Mouse (Mus musculus): ENCODE data around the gene Tmem8. TPM values are rescaled to one million over a fixed set of nuclear protein-coding genes. Genes with fewer than 3 reads are reported as not detected.

Tmem8 gene
- polyA plus RNA-seq, 1 experiment from 2014 or later = 2.9 TPM

GRCm38 (mm10) chr17:26142796-26143195 is 29.7 kb downstream of the Tmem8 start:
- H3K4me3 ChIP-seq (ENCODE audit: low read depth, low read length) = no peak overlapping the region
- 86% methylated on average over 4 of the region's 4 CpGs for WGBS
- no peaks in the 10 kb centered on the region for H3K9me3 ChIP-seq (ENCODE audit: control insufficient read depth, low read depth, low read length)
- H3K9ac ChIP-seq (replicated peaks; ENCODE audit: low read depth, low read length) = no peak overlapping the region
- H3K27ac ChIP-seq (ENCODE audit: low read length) = no peak overlapping the region
- H3K4me2 ChIP-seq (replicated peaks; ENCODE audit: low read depth, low read length) = no peak overlapping the region
- ATAC-seq (ENCODE audit: insufficient number of reproducible peaks, insufficient read depth, low FRiP score, low read depth) = no peak
- H3K36me3 ChIP-seq (ENCODE audit: control insufficient read depth, insufficient read depth, low read length) = peaks cover 24% of the 10 kb centered on the region
- H3K4me1 ChIP-seq (ENCODE audit: control insufficient read depth, insufficient read depth, low read length) = peaks cover 12% of the 10 kb centered on the region; the same call in 1 of the 2 replicates
- no peaks in the 10 kb centered on the region for H3K27me3 ChIP-seq (ENCODE audit: control insufficient read depth, insufficient read depth, low read length)

- no peak for ATAC-seq (ENCODE audit: insufficient number of reproducible peaks, insufficient read depth, low FRiP score, low read depth)
- Histone ChIP-seq H3K4me3 (ENCODE audit: low read depth, low read length) (no peak overlapping the region), H3K9me3 (ENCODE audit: control insufficient read depth, low read depth, low read length) (no peaks in the 10 kb centered on the region), H3K36me3 (ENCODE audit: control insufficient read depth, insufficient read depth, low read length) (peaks cover 24% of the 10 kb centered on the region), H3K4me1 (ENCODE audit: control insufficient read depth, insufficient read depth, low read length) (peaks cover 10% of the 10 kb centered on the region; the same call in 1 of the 2 replicates), H3K27ac (ENCODE audit: low read length) (no peak overlapping the region), H3K9ac (replicated peaks; ENCODE audit: low read depth, low read length) (no peak overlapping the region), H3K27me3 (ENCODE audit: control insufficient read depth, insufficient read depth, low read length) (no peaks in the 10 kb centered on the region), H3K4me2 (replicated peaks; ENCODE audit: low read depth, low read length) (no peak overlapping the region)
- 93% methylated on average over 5 of the region's 5 CpGs for WGBS
These were observed 30.3 kb downstream of the Tmem8 start for GRCm38 (mm10) chr17:26143386-26143785.

GRCm38 (mm10) chr17:26149056-26149455 is 36.0 kb downstream of the Tmem8 start:
- H3K9ac ChIP-seq (replicated peaks; ENCODE audit: low read depth, low read length) = no peak overlapping the region
- H3K4me3 ChIP-seq (ENCODE audit: low read depth, low read length) = no peak overlapping the region
- no peak overlapping the region for H3K27ac ChIP-seq (ENCODE audit: low read length)
- no peaks in the 10 kb centered on the region for H3K9me3 ChIP-seq (ENCODE audit: control insufficient read depth, low read depth, low read length)
- H3K27me3 ChIP-seq (ENCODE audit: control insufficient read depth, insufficient read depth, low read length) = no peaks in the 10 kb centered on the region
- H3K36me3 ChIP-seq (ENCODE audit: control insufficient read depth, insufficient read depth, low read length) = peaks cover 20% of the 10 kb centered on the region
- 86% methylated on average over 2 of the region's 2 CpGs for WGBS
- no peak overlapping the region for H3K4me2 ChIP-seq (replicated peaks; ENCODE audit: low read depth, low read length)
- no peak for ATAC-seq (ENCODE audit: insufficient number of reproducible peaks, insufficient read depth, low FRiP score, low read depth)
- H3K4me1 ChIP-seq (ENCODE audit: control insufficient read depth, insufficient read depth, low read length) = no peaks in the 10 kb centered on the region

GRCm38 (mm10) chr17:26151886-26152630 is 39.0 kb downstream of the Tmem8 start:
- no peak for ATAC-seq (ENCODE audit: insufficient number of reproducible peaks, insufficient read depth, low FRiP score, low read depth)
- Histone ChIP-seq H3K9me3 (ENCODE audit: control insufficient read depth, low read depth, low read length) (no peaks in the 10 kb centered on the region), H3K36me3 (ENCODE audit: control insufficient read depth, insufficient read depth, low read length) (peaks cover 9% of the 10 kb centered on the region), H3K4me2 (replicated peaks; ENCODE audit: low read depth, low read length) (no peak overlapping the region), H3K27me3 (ENCODE audit: control insufficient read depth, insufficient read depth, low read length) (no peaks in the 10 kb centered on the region), H3K4me3 (ENCODE audit: low read depth, low read length) (no peak overlapping the region), H3K27ac (ENCODE audit: low read length) (no peak overlapping the region), H3K9ac (replicated peaks; ENCODE audit: low read depth, low read length) (no peak overlapping the region), H3K4me1 (ENCODE audit: control insufficient read depth, insufficient read depth, low read length) (no peaks in the 10 kb centered on the region)
- WGBS = 95% methylated on average over 2 of the region's 2 CpGs

GRCm38 (mm10) chr17:26162736-26163135 is 49.6 kb downstream of the Tmem8 start:
- H3K4me1 ChIP-seq (ENCODE audit: control insufficient read depth, insufficient read depth, low read length) = no peaks in the 10 kb centered on the region
- WGBS = 89% methylated on average over 1 of the region's 1 CpGs
- H3K36me3 ChIP-seq (ENCODE audit: control insufficient read depth, insufficient read depth, low read length) = peaks cover 6% of the 10 kb centered on the region
- H3K27me3 ChIP-seq (ENCODE audit: control insufficient read depth, insufficient read depth, low read length) = no peaks in the 10 kb centered on the region
- H3K9me3 ChIP-seq (ENCODE audit: control insufficient read depth, low read depth, low read length) = no peaks in the 10 kb centered on the region
- ATAC-seq (ENCODE audit: insufficient number of reproducible peaks, insufficient read depth, low FRiP score, low read depth) = no peak
- no peak overlapping the region for H3K9ac ChIP-seq (replicated peaks; ENCODE audit: low read depth, low read length)
- no peak overlapping the region for H3K4me3 ChIP-seq (ENCODE audit: low read depth, low read length)
- H3K27ac ChIP-seq (ENCODE audit: low read length) = no peak overlapping the region
- H3K4me2 ChIP-seq (replicated peaks; ENCODE audit: low read depth, low read length) = no peak overlapping the region

GRCm38 (mm10) chr17:26168039-26168438 is 54.9 kb downstream of the Tmem8 start:
- no peak overlapping the region for H3K4me2 ChIP-seq (replicated peaks; ENCODE audit: low read depth, low read length)
- H3K4me3 ChIP-seq (ENCODE audit: low read depth, low read length) = no peak overlapping the region
- H3K36me3 ChIP-seq (ENCODE audit: control insufficient read depth, insufficient read depth, low read length) = peaks cover 13% of the 10 kb centered on the region
- H3K4me1 ChIP-seq (ENCODE audit: control insufficient read depth, insufficient read depth, low read length) = no peaks in the 10 kb centered on the region
- no peaks in the 10 kb centered on the region for H3K9me3 ChIP-seq (ENCODE audit: control insufficient read depth, low read depth, low read length)
- no peak overlapping the region for H3K27ac ChIP-seq (ENCODE audit: low read length)
- no peaks in the 10 kb centered on the region for H3K27me3 ChIP-seq (ENCODE audit: control insufficient read depth, insufficient read depth, low read length)
- H3K9ac ChIP-seq (replicated peaks; ENCODE audit: low read depth, low read length) = no peak overlapping the region
- 78% methylated on average over 2 of the region's 2 CpGs for WGBS
- ATAC-seq (ENCODE audit: insufficient number of reproducible peaks, insufficient read depth, low FRiP score, low read depth) = no peak

Other genes with a start within 250 kb of the Tmem8 start
- gene Mcrip2, start 244.5 kb upstream of the Tmem8 start, polyA plus RNA-seq (2014; fragmentation: Nextera tagmentation; extraction: Ambion mirVana) = 23.2 and 23.3 TPM in 2 replicates
- 66.9 and 67.5 TPM in 2 replicates for gene Mettl26, start 238.2 kb upstream of the Tmem8 start, polyA plus RNA-seq (2014; fragmentation: Nextera tagmentation; extraction: Ambion mirVana)
- gene Wfikkn1, start 232.4 kb upstream of the Tmem8 start, polyA plus RNA-seq (2014; fragmentation: Nextera tagmentation; extraction: Ambion mirVana) = 0.52 and 0.65 TPM in 2 replicates
- 17.0 and 17.2 TPM in 2 replicates for gene Rab40c, start 193.6 kb upstream of the Tmem8 start, polyA plus RNA-seq (2014; fragmentation: Nextera tagmentation; extraction: Ambion mirVana)
- gene Pigq, start 168.4 kb upstream of the Tmem8 start, polyA plus RNA-seq (2014; fragmentation: Nextera tagmentation; extraction: Ambion mirVana) = 59.4 and 59.7 TPM in 2 replicates
- gene Nhlrc4, start 168.3 kb upstream of the Tmem8 start, polyA plus RNA-seq (2014; fragmentation: Nextera tagmentation; extraction: Ambion mirVana) = 0.72 TPM in 1 of 2 replicates, not detected in the other
- gene A930017K11Rik, start 160.7 kb upstream of the Tmem8 start, polyA plus RNA-seq (2014; fragmentation: Nextera tagmentation; extraction: Ambion mirVana) = 0.32 and 0.41 TPM in 2 replicates
- gene Capn15, start 127.5 kb upstream of the Tmem8 start, polyA plus RNA-seq (2014; fragmentation: Nextera tagmentation; extraction: Ambion mirVana) = 23.9 and 27.1 TPM in 2 replicates
- 11.4 and 12.8 TPM in 2 replicates for gene Rab11fip3, start 43.7 kb upstream of the Tmem8 start, polyA plus RNA-seq (2014; fragmentation: Nextera tagmentation; extraction: Ambion mirVana)
- gene Decr2, start 23.0 kb upstream of the Tmem8 start, polyA plus RNA-seq (2014; fragmentation: Nextera tagmentation; extraction: Ambion mirVana) = 34.9 and 40.4 TPM in 2 replicates
- 90.7 and 96.5 TPM in 2 replicates for gene Nme4, start 17.7 kb upstream of the Tmem8 start, polyA plus RNA-seq (2014; fragmentation: Nextera tagmentation; extraction: Ambion mirVana)
- gene Mrpl28, start 10.2 kb downstream of the Tmem8 start, polyA plus RNA-seq (2014; fragmentation: Nextera tagmentation; extraction: Ambion mirVana) = 214 and 221 TPM in 2 replicates
- 10.5 and 12.9 TPM in 2 replicates for gene Axin1, start 25.4 kb downstream of the Tmem8 start, polyA plus RNA-seq (2014; fragmentation: Nextera tagmentation; extraction: Ambion mirVana)
- gene Pdia2, start 85.8 kb downstream of the Tmem8 start, polyA plus RNA-seq (2014; fragmentation: Nextera tagmentation; extraction: Ambion mirVana) = 2.3 and 6.5 TPM in 2 replicates
- gene Rgs11, start 89.7 kb downstream of the Tmem8 start, polyA plus RNA-seq (2014; fragmentation: Nextera tagmentation; extraction: Ambion mirVana) = 18.3 and 19.3 TPM in 2 replicates
- gene Arhgdig, start 94.5 kb downstream of the Tmem8 start, polyA plus RNA-seq (2014; fragmentation: Nextera tagmentation; extraction: Ambion mirVana) = 12.9 and 13.6 TPM in 2 replicates
- 49.2 and 51.1 TPM in 2 replicates for gene Fam234a, start 130.9 kb downstream of the Tmem8 start, polyA plus RNA-seq (2014; fragmentation: Nextera tagmentation; extraction: Ambion mirVana)
- gene Luc7l, start 139.6 kb downstream of the Tmem8 start, polyA plus RNA-seq (2014; fragmentation: Nextera tagmentation; extraction: Ambion mirVana) = 106 and 108 TPM in 2 replicates

Data from stomach, embryonic 14.5 days (tissue).